Mouse (Mus musculus) neutrophil, adult 65 days (primary cell): ENCODE data around the gene Olfr1161. TPM values are rescaled to one million over a fixed set of nuclear protein-coding genes. Genes with fewer than 3 reads are reported as not detected.

Experiments
- total RNA-seq: library from RNA; stranded (reverse); gene quantifications from 2 replicates; pipeline ENCODE4 v1.2.4, GENCODE M21; 2023

Olfr1161 gene
- total RNA-seq: not detected in 2 replicates

DNA sequence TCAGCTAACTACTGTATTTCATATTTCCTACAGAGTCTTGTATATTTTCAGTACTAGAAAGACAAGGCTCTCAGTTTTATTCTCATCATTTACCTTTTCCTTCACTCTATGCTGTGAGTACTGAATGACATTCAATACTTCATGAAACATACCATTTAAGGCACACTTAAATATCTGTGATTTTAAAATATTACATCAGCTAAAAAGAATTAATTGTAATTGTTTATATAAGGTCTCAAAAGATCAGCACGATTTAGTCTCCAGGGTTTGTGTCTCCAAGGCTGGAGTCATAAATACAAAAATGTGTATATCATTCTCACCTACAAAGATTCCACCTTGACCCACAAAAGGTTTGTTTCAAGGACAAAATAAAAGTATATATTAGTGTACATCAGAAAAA is at the start of gene Olfr1161:
Gene Olfr1161, plus strand, starts transcription at position 301 of the 400 bp plus-strand sequence.

DNA sequence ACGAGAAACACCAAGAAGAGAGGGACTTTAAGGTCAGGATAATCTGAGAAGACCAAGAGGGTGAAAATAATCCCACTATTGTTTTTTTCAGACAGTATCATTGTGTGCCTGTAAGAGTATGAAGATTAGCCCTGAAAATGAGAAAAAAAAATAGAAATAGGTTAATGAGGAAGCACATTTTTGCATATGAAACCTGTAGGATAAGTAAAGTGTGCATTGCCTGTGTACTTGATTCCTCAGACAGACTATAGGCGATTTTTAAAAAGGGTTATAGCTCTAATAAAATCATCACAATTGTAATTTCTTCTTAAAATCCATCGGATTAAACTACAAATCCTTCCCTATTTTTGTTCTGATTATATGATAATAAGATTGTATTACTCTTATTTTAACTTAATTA is 48.0 kb upstream of the Olfr1161 start, which contains the start of gene Olfr74:
Gene Olfr74, minus strand, starts transcription at position 101 of the 400 bp plus-strand sequence.

DNA sequence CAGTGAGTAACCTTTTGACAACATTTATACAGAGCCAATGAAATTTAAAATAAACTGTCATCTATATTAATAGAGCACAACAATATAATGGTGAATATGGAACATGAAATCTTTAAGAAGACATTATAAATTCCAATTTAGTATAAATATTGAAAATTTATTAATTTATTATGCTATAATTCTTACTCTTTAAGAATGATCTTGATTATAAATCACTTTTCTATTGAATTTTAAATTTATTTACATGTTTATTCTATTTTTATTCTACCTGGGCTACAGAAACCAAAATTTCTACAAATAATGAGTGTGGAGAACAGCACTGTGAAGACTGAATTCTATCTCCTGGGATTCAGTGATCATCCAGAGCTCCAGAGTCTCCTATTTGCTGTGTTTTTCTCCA is 32.8 kb upstream of the Olfr1161 start, which contains the start of gene Olfr1158:
Gene Olfr1158, plus strand, starts transcription at position 301 of the 400 bp plus-strand sequence.

DNA sequence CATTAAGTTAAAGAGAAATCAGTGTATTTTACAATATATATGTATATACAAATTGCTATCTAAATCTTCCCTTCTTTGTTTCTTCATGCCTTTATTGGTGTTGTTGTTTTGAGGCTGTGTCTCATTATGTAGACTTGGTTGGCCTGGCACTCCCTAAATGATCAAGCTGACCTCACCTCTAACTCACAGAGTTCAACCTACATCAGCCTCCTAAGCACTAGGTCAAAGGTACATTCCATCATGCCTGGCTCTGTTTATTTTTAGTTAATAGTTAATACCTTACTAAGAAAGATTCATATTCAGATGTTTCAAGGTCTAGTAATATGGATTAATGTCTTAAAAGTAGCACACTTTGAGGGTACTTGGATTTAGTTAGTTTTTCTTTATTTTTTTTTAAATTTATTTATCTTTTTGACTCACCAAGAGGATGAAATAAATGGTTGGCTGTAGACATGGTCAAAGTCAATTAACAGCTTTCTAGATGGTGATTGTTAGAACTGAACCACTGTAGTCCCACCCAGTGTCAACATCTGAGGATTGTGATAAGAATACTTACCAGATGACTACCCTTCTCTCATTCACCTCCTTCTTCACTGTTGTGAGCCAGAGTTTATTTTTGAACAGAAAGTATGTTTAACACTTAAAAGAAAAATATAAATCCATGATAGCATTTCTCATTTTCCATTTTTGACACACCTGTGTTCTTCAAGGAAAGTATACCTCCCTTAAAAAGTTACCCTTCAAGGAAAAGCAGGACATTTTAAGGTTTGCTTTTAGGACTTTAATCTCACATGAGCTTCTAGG is 14.9 kb upstream of the Olfr1161 start, which contains the start of gene Olfr1160:
Gene Olfr1160, minus strand, starts transcription at position 754 of the 804 bp plus-strand sequence.

DNA sequence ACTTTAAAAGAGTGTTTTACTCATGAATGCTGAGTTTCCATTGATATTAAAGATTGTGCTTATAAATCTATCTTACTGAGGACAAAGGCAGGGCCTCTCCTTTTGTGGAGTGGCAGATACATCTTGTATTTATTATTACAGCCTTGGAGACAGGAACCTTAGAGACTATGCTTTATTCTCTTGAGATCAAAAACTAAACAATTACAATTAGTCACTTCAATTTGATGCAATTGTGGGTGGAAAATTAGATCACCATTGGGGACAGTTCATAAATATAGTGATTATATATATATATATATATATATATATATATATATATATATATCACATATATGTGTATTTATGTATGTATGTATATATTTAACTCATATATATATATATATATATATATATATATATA is 15.0 kb downstream of the Olfr1161 start, which contains the start of gene Olfr73:
Gene Olfr73, minus strand, starts transcription at position 101 of the 400 bp plus-strand sequence.

DNA sequence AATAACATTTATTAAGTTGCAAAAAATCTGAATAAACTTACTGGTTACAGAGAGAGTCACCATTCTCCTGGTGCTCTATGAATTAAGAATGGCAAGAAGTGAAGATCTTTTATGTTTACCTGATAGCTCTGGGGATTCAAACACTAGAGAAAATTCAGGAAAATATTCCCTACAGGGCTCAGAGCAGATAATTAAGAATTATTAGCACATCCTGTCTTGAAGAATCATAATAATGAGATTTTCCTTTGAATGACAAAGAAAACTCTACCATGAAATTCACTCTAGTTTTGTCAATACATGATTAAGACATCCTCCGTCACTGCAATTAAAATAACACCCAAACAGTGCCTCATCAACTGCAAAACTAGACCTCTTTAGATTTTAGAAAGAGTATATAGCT is 28.5 kb downstream of the Olfr1161 start, which contains the start of gene Olfr1162:
Gene Olfr1162, minus strand, starts transcription at position 101 of the 400 bp plus-strand sequence.

DNA sequence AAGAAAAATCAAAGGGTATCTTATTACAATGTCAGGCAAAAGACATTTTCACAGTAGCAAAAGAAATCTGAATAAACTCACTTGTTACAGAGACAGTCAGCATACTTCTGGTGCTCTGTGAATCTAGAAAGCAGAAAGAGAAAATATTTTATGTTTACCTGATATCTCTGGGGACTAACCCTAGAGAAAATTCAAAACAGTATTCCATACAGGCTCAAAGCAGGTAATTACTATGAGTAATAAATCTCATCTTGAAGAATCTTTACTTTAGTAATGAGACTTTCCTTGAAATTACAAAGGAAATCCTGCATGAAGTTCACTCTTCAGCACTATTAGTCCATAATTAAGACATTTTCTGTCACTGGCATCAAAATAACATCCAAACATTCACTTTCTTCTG is 49.2 kb downstream of the Olfr1161 start, which contains the start of gene Olfr1163:
Gene Olfr1163, minus strand, starts transcription at position 101 of the 400 bp plus-strand sequence.

Other genes starting within 250 kb of the Olfr1161 start
- not detected in 2 replicates for gene Olfr152, start 243.3 kb upstream of the Olfr1161 start, total RNA-seq
- gene Olfr1143, start 222.2 kb upstream of the Olfr1161 start, total RNA-seq: not detected in 2 replicates
- not detected in 2 replicates for gene Olfr1145, start 213.0 kb upstream of the Olfr1161 start, total RNA-seq
- gene Olfr1148, start 192.2 kb upstream of the Olfr1161 start, total RNA-seq: not detected in 2 replicates
- gene Olfr1150-ps1, start 178.8 kb upstream of the Olfr1161 start, total RNA-seq: not detected in 2 replicates
- gene Olfr1151, start 166.9 kb upstream of the Olfr1161 start, total RNA-seq: not detected in 2 replicates
- not detected in 2 replicates for gene Olfr1152, start 156.3 kb upstream of the Olfr1161 start, total RNA-seq
- not detected in 2 replicates for gene Olfr1153, start 127.8 kb upstream of the Olfr1161 start, total RNA-seq
- not detected in 2 replicates for gene Olfr1154, start 117.6 kb upstream of the Olfr1161 start, total RNA-seq
- gene Olfr1155, start 77.6 kb upstream of the Olfr1161 start, total RNA-seq: not detected in 2 replicates
- not detected in 2 replicates for gene Olfr1156, start 69.7 kb upstream of the Olfr1161 start, total RNA-seq
- gene Olfr1157, start 54.5 kb upstream of the Olfr1161 start, total RNA-seq: not detected in 2 replicates
- gene Olfr74, start 48.1 kb upstream of the Olfr1161 start, total RNA-seq: not detected in 2 replicates
- gene Olfr1158, start 32.7 kb upstream of the Olfr1161 start, total RNA-seq: not detected in 2 replicates
- not detected in 2 replicates for gene Olfr1160, start 14.5 kb upstream of the Olfr1161 start, total RNA-seq
- gene Olfr73, start 14.9 kb downstream of the Olfr1161 start, total RNA-seq: not detected in 2 replicates
- not detected in 2 replicates for gene Olfr1162, start 28.4 kb downstream of the Olfr1161 start, total RNA-seq
- gene Olfr1163, start 49.1 kb downstream of the Olfr1161 start, total RNA-seq: not detected in 2 replicates
- gene Olfr1164, start 71.2 kb downstream of the Olfr1161 start, total RNA-seq: not detected in 2 replicates
- not detected in 2 replicates for gene Olfr1166, start 105.5 kb downstream of the Olfr1161 start, total RNA-seq
- not detected in 2 replicates for gene Olfr1167, start 132.4 kb downstream of the Olfr1161 start, total RNA-seq
- not detected in 2 replicates for gene Olfr1168, start 159.1 kb downstream of the Olfr1161 start, total RNA-seq
- gene Olfr1170, start 205.6 kb downstream of the Olfr1161 start, total RNA-seq: not detected in 2 replicates